Comparison of ENCODE assay signal across 36 mouse cellular contexts in genomic region chr4:41115074-41115473, GRCm38 (mm10). TPM values are rescaled to one million over a fixed set of nuclear protein-coding genes. Genes with fewer than 3 reads are reported as not detected.
"Had no signal": no experiment of that assay in that cellular context is flagged by ENCODE, and none has a peak within 500 bp of the region (broad histone marks: within the 10 kb centered on the region; RNA-seq: fewer than 3 reads in every experiment).

No protein-coding gene starts in this region.

- H3K4me1 ChIP-seq: heart, embryonic 13.5 days; heart, embryonic 15.5 days; hindbrain, embryonic 13.5 days; hindbrain, embryonic 15.5 days; kidney, embryonic 15.5 days; limb, embryonic 13.5 days; limb, embryonic 15.5 days; liver, embryonic 12.5 days had no signal

- H3K4me2 ChIP-seq: heart, embryonic 11.5 days; heart, embryonic 13.5 days; heart, embryonic 15.5 days; hindbrain, embryonic 13.5 days; hindbrain, embryonic 15.5 days; kidney, embryonic 15.5 days; limb, embryonic 13.5 days; limb, embryonic 15.5 days; liver, embryonic 12.5 days had no signal

- H3K27me3 ChIP-seq: heart, embryonic 13.5 days; heart, embryonic 15.5 days; hindbrain, embryonic 13.5 days; hindbrain, embryonic 15.5 days; kidney, embryonic 15.5 days; limb, embryonic 13.5 days; limb, embryonic 15.5 days; liver, embryonic 12.5 days had no signal

- H3K4me3 ChIP-seq: heart, embryonic 13.5 days; heart, embryonic 15.5 days; hindbrain, embryonic 13.5 days; hindbrain, embryonic 15.5 days; kidney, embryonic 15.5 days; limb, embryonic 13.5 days; limb, embryonic 15.5 days; liver, embryonic 12.5 days had no signal

- H3K9me3 ChIP-seq: heart, embryonic 13.5 days; heart, embryonic 15.5 days; hindbrain, embryonic 13.5 days; hindbrain, embryonic 15.5 days; kidney, embryonic 15.5 days; limb, embryonic 13.5 days; limb, embryonic 15.5 days; liver, embryonic 12.5 days had no signal

- DNase-seq: gastrocnemius, postnatal 14 days; gastrocnemius, postnatal 36 days; heart, adult 11 months; heart, postnatal 14 days; heart, postnatal 36 days; kidney, adult 11 months; kidney, adult 2 months; kidney, adult 9 months; kidney, postnatal 14 days; kidney, postnatal 36 days; layer of hippocampus, adult 9-11 months; layer of hippocampus, postnatal 36 days; left cerebral cortex, postnatal 4 days had no signal

- H3K27ac ChIP-seq: heart, embryonic 13.5 days; heart, embryonic 15.5 days; hindbrain, embryonic 13.5 days; hindbrain, embryonic 15.5 days; hindbrain, postnatal 0 days; kidney, embryonic 15.5 days; kidney, postnatal 0 days; limb, embryonic 13.5 days; limb, embryonic 15.5 days had no signal

- ATAC-seq: hindbrain, postnatal 0 days; intestine, embryonic 16.5 days; liver, embryonic 12.5 days had no signal

- H3K9ac ChIP-seq: heart, embryonic 13.5 days; heart, embryonic 15.5 days; hindbrain, embryonic 13.5 days; hindbrain, embryonic 15.5 days; kidney, embryonic 15.5 days; limb, embryonic 15.5 days; liver, embryonic 12.5 days had no signal

RNA-seq across cellular contexts. Expression of gene Aqp3, which starts 17.1 kb away (rescaled TPM):
- total RNA-seq: gastrocnemius, adult 18-20 months; gastrocnemius, adult 8-10 months; gastrocnemius, postnatal 14 days; gastrocnemius, postnatal 36 days; heart, adult 8-10 months; heart, postnatal 36 days; hematopoietic stem cell, adult 5-6 weeks; layer of hippocampus, adult 18-20 months; layer of hippocampus, adult 8-10 months; layer of hippocampus, postnatal 36 days; left cerebral cortex, adult 18-20 months; left cerebral cortex, adult 8-10 months; left cerebral cortex, postnatal 10 days; left cerebral cortex, postnatal 25 days; liver, adult 2 months had no signal
- polyA plus RNA-seq: hindbrain, embryonic 13.5 days; liver, adult 2 months had no signal
